10 mouse cellular contexts compared by ENCODE assay signal in the genomic region with DNA sequence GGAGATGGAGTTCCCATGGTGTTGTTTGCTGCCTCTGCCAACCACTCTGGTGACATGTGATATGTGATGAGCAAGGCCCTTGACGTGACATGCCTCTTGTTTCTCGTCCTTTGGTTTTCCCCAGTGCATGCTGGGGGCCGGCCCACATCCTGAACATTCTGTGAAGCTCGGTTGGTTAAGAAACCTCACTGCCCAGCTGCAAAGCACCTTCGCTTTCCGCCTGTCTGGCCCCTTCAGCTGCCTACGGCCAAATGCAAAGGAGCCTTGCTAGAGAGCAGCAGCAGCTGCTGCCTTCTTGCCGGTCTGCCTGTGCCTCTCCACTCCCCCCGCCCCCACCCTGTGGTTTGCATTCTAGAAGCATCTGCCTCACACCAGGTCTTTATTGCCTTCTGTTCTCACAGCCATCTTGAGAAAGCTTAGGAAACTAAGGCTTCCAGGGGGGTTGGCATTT.
DNase-seq lines count a peak whose midpoint lies in the region; ATAC-seq and TF ChIP-seq lines count a peak whose summit lies in the region.
"Had no signal": no experiment of that assay in that cellular context is flagged by ENCODE, and none has a peak within 500 bp of the region (broad histone marks: within the 10 kb centered on the region; RNA-seq: fewer than 3 reads in every experiment).

No protein-coding gene starts in this region.

- WGBS in hindbrain, embryonic 12.5 days = 52% methylated on average over 9 of the region's 9 CpGs
- WGBS in hindbrain, embryonic 11.5 days = 63% methylated on average over 9 of the region's 9 CpGs
- WGBS in midbrain, embryonic 13.5 days = 64% methylated on average over 9 of the region's 9 CpGs

- H3K9me3 ChIP-seq in hindbrain, embryonic 12.5 days (replicated peaks) = no peaks in the 10 kb centered on the region
- no peaks in the 10 kb centered on the region for H3K9me3 ChIP-seq in hindbrain, embryonic 11.5 days (ENCODE audit: control insufficient read depth, low read length)
- no peaks in the 10 kb centered on the region for H3K9me3 ChIP-seq in E14TG2a.4 (ENCODE audit: low read length)
- no peaks in the 10 kb centered on the region for H3K9me3 ChIP-seq in midbrain, embryonic 13.5 days
- H3K9me3 ChIP-seq: embryonic facial prominence, embryonic 13.5 days had no signal

- no peak overlapping the region for H3K4me2 ChIP-seq in hindbrain, embryonic 12.5 days (replicated peaks)
- no peak overlapping the region for H3K4me2 ChIP-seq in hindbrain, embryonic 11.5 days (replicated peaks; ENCODE audit: low read depth, low read length)
- H3K4me2 ChIP-seq in midbrain, embryonic 13.5 days (replicated peaks) = no peak overlapping the region
- H3K4me2 ChIP-seq: embryonic facial prominence, embryonic 13.5 days had no signal

- no peak for DNase-seq in hindbrain, embryonic 11.5 days (ENCODE audit: low spot score)
- peak; percentile 44 for DNase-seq in lung, postnatal 25 days (ENCODE audit: low spot score)
- peak; percentile 87 for DNase-seq in splenic B cell, adult 2 months (ENCODE audit: low read depth, low spot score)
- DNase-seq in embryo, embryonic 9.5 days (ENCODE audit: extremely low spot score) = no peak
- no peak for DNase-seq in cerebellum, adult 9-10 months
- DNase-seq: gastrocnemius, postnatal 36 days had no signal

- H3K4me3 ChIP-seq in hindbrain, embryonic 12.5 days = no peak overlapping the region
- H3K4me3 ChIP-seq in hindbrain, embryonic 11.5 days (ENCODE audit: low read depth, low read length) = no peak overlapping the region
- 0 out of 2 replicates have a peak overlapping the region, but pooled peaks have one; percentile 13 for H3K4me3 ChIP-seq in E14TG2a.4 (replicated peaks; ENCODE audit: low read length)
- H3K4me3 ChIP-seq in midbrain, embryonic 13.5 days (replicated peaks) = no peak overlapping the region
- H3K4me3 ChIP-seq: embryonic facial prominence, embryonic 13.5 days had no signal

- no peaks in the 10 kb centered on the region for H3K27me3 ChIP-seq in hindbrain, embryonic 12.5 days
- no peaks in the 10 kb centered on the region for H3K27me3 ChIP-seq in hindbrain, embryonic 11.5 days (ENCODE audit: control insufficient read depth, insufficient read depth, low read length)
- peaks cover 15% of the 10 kb centered on the region; the same call in 1 of the 2 replicates for H3K27me3 ChIP-seq in E14TG2a.4 (ENCODE audit: insufficient read depth, low read length)
- no peaks in the 10 kb centered on the region for H3K27me3 ChIP-seq in splenic B cell, adult 2 months (ENCODE audit: control insufficient read depth, insufficient read depth, low read length, poor library complexity, severe bottlenecking)
- H3K27me3 ChIP-seq in midbrain, embryonic 13.5 days = no peaks in the 10 kb centered on the region
- H3K27me3 ChIP-seq: embryonic facial prominence, embryonic 13.5 days had no signal

- ATAC-seq in hindbrain, embryonic 12.5 days (ENCODE audit: low FRiP score) = no peak
- ATAC-seq in hindbrain, embryonic 11.5 days (ENCODE audit: low FRiP score) = no peak
- no peak for ATAC-seq in midbrain, embryonic 13.5 days

- H3K4me1 ChIP-seq in hindbrain, embryonic 12.5 days = peaks cover 6% of the 10 kb centered on the region
- peaks cover 3% of the 10 kb centered on the region; the same call in 1 of the 2 replicates for H3K4me1 ChIP-seq in hindbrain, embryonic 11.5 days (replicated peaks; ENCODE audit: control insufficient read depth, insufficient read depth, low read length)
- H3K4me1 ChIP-seq in E14TG2a.4 (replicated peaks; ENCODE audit: low read depth, low read length) = peaks cover 62% of the 10 kb centered on the region
- peaks cover 15% of the 10 kb centered on the region; the same call in 1 of the 2 replicates for H3K4me1 ChIP-seq in midbrain, embryonic 13.5 days (replicated peaks)

- TF ChIP-seq CTCF in E14TG2a.4 (conservative IDR thresholded peaks at IDR 0.05; ENCODE audit: low read length) = no peak

- H3K27ac ChIP-seq in hindbrain, embryonic 12.5 days = peak overlapping the region; percentile 31; the same call in 1 of the 2 replicates
- no peak overlapping the region for H3K27ac ChIP-seq in hindbrain, embryonic 11.5 days (ENCODE audit: low read depth, low read length)
- no peak overlapping the region for H3K27ac ChIP-seq in midbrain, embryonic 13.5 days
- H3K27ac ChIP-seq: embryonic facial prominence, embryonic 13.5 days had no signal

- H3K36me3 ChIP-seq in hindbrain, embryonic 12.5 days = no peaks in the 10 kb centered on the region
- no peaks in the 10 kb centered on the region for H3K36me3 ChIP-seq in hindbrain, embryonic 11.5 days (ENCODE audit: control insufficient read depth, insufficient read depth, low read length)
- no peaks in the 10 kb centered on the region for H3K36me3 ChIP-seq in E14TG2a.4 (ENCODE audit: insufficient read depth, low read length)
- H3K36me3 ChIP-seq in splenic B cell, adult 2 months (ENCODE audit: control insufficient read depth, insufficient read depth, low read length, poor library complexity, severe bottlenecking) = no peaks in the 10 kb centered on the region
- no peaks in the 10 kb centered on the region for H3K36me3 ChIP-seq in midbrain, embryonic 13.5 days
- H3K36me3 ChIP-seq: embryonic facial prominence, embryonic 13.5 days had no signal

- H3K9ac ChIP-seq in hindbrain, embryonic 12.5 days = no peak overlapping the region
- no peak overlapping the region for H3K9ac ChIP-seq in hindbrain, embryonic 11.5 days (ENCODE audit: low read depth, low read length)
- no peak overlapping the region for H3K9ac ChIP-seq in midbrain, embryonic 13.5 days (replicated peaks)
- H3K9ac ChIP-seq: embryonic facial prominence, embryonic 13.5 days had no signal

Comparison
In these comparisons a context has a peak if more than half of its experiments do, and no peak if none do; other contexts are left out.
1. DNase-seq: peak in lung, postnatal 25 days (single experiment) and splenic B cell, adult 2 months (single experiment); none in hindbrain, embryonic 11.5 days (single experiment), embryo, embryonic 9.5 days (single experiment) and cerebellum, adult 9-10 months (single experiment).